Mouse (Mus musculus): Measurements from ENCODE around the gene Med27. TPM values are rescaled to one million over a fixed set of nuclear protein-coding genes. Genes with fewer than 3 reads are reported as not detected.

Gene Med27
- total RNA-seq, 2 experiments from 2014 or later: 39.5 to 41.5 TPM

GRCm38 (mm10) chr2:29558561-29558960 is 211.9 kb downstream of the Med27 start:
- DNase-seq (ENCODE audit: low spot score in 2 of 2): no peak

- DNase-seq (ENCODE audit: low spot score in 2 of 2): no peak
Observed at GRCm38 (mm10) chr2:29559955-29560354, 213.3 kb downstream of the Med27 start.

GRCm38 (mm10) chr2:29561468-29561867 is 214.8 kb downstream of the Med27 start:
- DNase-seq (ENCODE audit: low spot score in 2 of 2): no peak

GRCm38 (mm10) chr2:29563986-29564385 is 217.4 kb downstream of the Med27 start:
- peak; percentile 22 to 44 for DNase-seq (ENCODE audit: low spot score in 2 of 2)

- DNase-seq (ENCODE audit: low spot score in 2 of 2): no peak
Observed at GRCm38 (mm10) chr2:29565570-29566433, 219.2 kb downstream of the Med27 start.

GRCm38 (mm10) chr2:29571921-29572700 is 225.5 kb downstream of the Med27 start:
- DNase-seq (ENCODE audit: low spot score in 2 of 2): no peak

- DNase-seq (ENCODE audit: low spot score in 2 of 2): no peak
Observed at GRCm38 (mm10) chr2:29572811-29573427, 226.3 kb downstream of the Med27 start.

- DNase-seq (ENCODE audit: low spot score in 2 of 2): peak; percentile 34 to 43
Observed at GRCm38 (mm10) chr2:29573591-29573990, 227.0 kb downstream of the Med27 start.

GRCm38 (mm10) chr2:29574187-29574586 is 227.6 kb downstream of the Med27 start:
- DNase-seq (ENCODE audit: low spot score in 2 of 2): no peak

Small RNA genes within 50 kb of the gene (microRNA-seq; reads per million reads assigned to microRNA genes)
- 0 reads per million in 2 experiments for gene Mir133c

Other genes with a start within 250 kb of the Med27 start
- gene Setx, start 222.6 kb upstream of the Med27 start, total RNA-seq (2021): 10 to 100 TPM; 48.1 to 49.4 TPM
- 100 to 1,000 TPM; 134 to 147 TPM for gene Ntng2, start 93.8 kb upstream of the Med27 start, total RNA-seq (2021)

All from layer of hippocampus, postnatal 10 days (tissue).